Mouse (Mus musculus) retina, postnatal 7 days (tissue): ENCODE results near the gene Dchs1.

ENCODE experiments used
- DNase-seq: peaks from one replicate; pipeline ENCODE4 v3.0.0-alpha.2; 2012; ENCODE audit warnings: low read depth, low spot score

Gene Dchs1

GRCm38 (mm10) chr7:105787285-105788140 is at the start of gene Dchs1:
Dchs1 (minus strand) TSS chr7:105787654.
- no peak for DNase-seq

GRCm38 (mm10) chr7:105824281-105824680 is 36.8 kb upstream of the Dchs1 start:
- DNase-seq: no peak

- peak; percentile 29 for DNase-seq
These were observed 31.0 kb upstream of the Dchs1 start for GRCm38 (mm10) chr7:105818483-105818882.

- DNase-seq: peak; percentile 11
These were observed 29.3 kb upstream of the Dchs1 start for GRCm38 (mm10) chr7:105816736-105817135.

- DNase-seq: no peak
These were observed 25.9 kb upstream of the Dchs1 start for GRCm38 (mm10) chr7:105813326-105813725.

GRCm38 (mm10) chr7:105812566-105812965 is 25.1 kb upstream of the Dchs1 start:
- no peak for DNase-seq

- no peak for DNase-seq
These were observed 24.1 kb upstream of the Dchs1 start for GRCm38 (mm10) chr7:105811516-105811915.

GRCm38 (mm10) chr7:105810877-105811489 is 23.5 kb upstream of the Dchs1 start, which contains the start of gene Mrpl17:
Mrpl17 (minus strand) TSS chr7:105811099.
- peak; percentile 99 for DNase-seq

GRCm38 (mm10) chr7:105810280-105810876 is 22.9 kb upstream of the Dchs1 start:
- DNase-seq: peak; percentile 13

- DNase-seq: no peak
These were observed 22.4 kb upstream of the Dchs1 start for GRCm38 (mm10) chr7:105809836-105810235.

GRCm38 (mm10) chr7:105808385-105808784 is 20.9 kb upstream of the Dchs1 start:
- DNase-seq: no peak

- DNase-seq: no peak
These were observed 19.3 kb upstream of the Dchs1 start for GRCm38 (mm10) chr7:105806716-105807115.

GRCm38 (mm10) chr7:105806125-105806524 is 18.7 kb upstream of the Dchs1 start:
- DNase-seq: no peak

GRCm38 (mm10) chr7:105803428-105803827 is 16.0 kb upstream of the Dchs1 start:
- DNase-seq: no peak

- no peak for DNase-seq
These were observed 15.3 kb upstream of the Dchs1 start for GRCm38 (mm10) chr7:105802771-105803170.

- no peak for DNase-seq
These were observed 14.9 kb upstream of the Dchs1 start for GRCm38 (mm10) chr7:105802312-105802711.

- no peak for DNase-seq
These were observed 9.5 kb upstream of the Dchs1 start for GRCm38 (mm10) chr7:105796972-105797371.

- no peak for DNase-seq
These were observed 8.4 kb upstream of the Dchs1 start for GRCm38 (mm10) chr7:105795759-105796366.

- DNase-seq: no peak
These were observed 6.2 kb upstream of the Dchs1 start for GRCm38 (mm10) chr7:105793701-105794100.

GRCm38 (mm10) chr7:105791147-105791546 is 3.7 kb upstream of the Dchs1 start:
- DNase-seq: no peak

- DNase-seq: no peak
These were observed 759 bp downstream of the Dchs1 start for GRCm38 (mm10) chr7:105786506-105787284.
